Mouse (Mus musculus) forebrain, embryonic 14.5 days (tissue): ENCODE measurements at regions not wholly inside any gene's neighbourhood (a gene's known extent, or its start where the extent isn't known, plus 50 kb on each side); places are given as distances from the start of the nearest gene placed in this dataset.

ENCODE experiments used
- ATAC-seq: fragments of 200-750 bp; cut with Nextera tagmentation; 2 replicates; pipeline ENCODE4 v1.8.0; 2017; ENCODE audit warnings: mild to moderate bottlenecking, moderate library complexity
- DNase-seq: peaks from one replicate; pipeline ENCODE4 v3.0.0-alpha.2; 2015; ENCODE audit warnings: low spot score
- H3K27ac ChIP-seq: fragments of 300-500 bp; sonication (generic); 2 replicates; pipeline ENCODE4 v1.5.1; 2014; ENCODE audit warnings: low read depth, mild to moderate bottlenecking, control low read depth, low read length, moderate library complexity
- H3K27me3 ChIP-seq: fragments of 300-500 bp; sonication (generic); replicated peaks from 2 replicates; pipeline ENCODE4 v1.6.1; 2014; ENCODE audit warnings: low read length, control low read depth, mixed read lengths; ENCODE audit not compliant: control insufficient read depth, insufficient read depth
- H3K36me3 ChIP-seq: fragments of 300-500 bp; sonication (generic); 2 replicates; pipeline ENCODE4 v1.6.1; 2014; ENCODE audit warnings: low read length, control low read depth; ENCODE audit not compliant: control insufficient read depth, insufficient read depth
- H3K4me1 ChIP-seq: fragments of 300-500 bp; sonication (generic); 2 replicates; pipeline ENCODE4 v1.6.1; 2014; ENCODE audit warnings: antibody characterized with exemption, low read length, control low read depth; ENCODE audit not compliant: control insufficient read depth, insufficient read depth
- H3K4me2 ChIP-seq: fragments of 300-500 bp; sonication (generic); 2 replicates; pipeline ENCODE4 v1.6.1; 2014; ENCODE audit warnings: mild to moderate bottlenecking, control low read depth, low read length
- H3K4me3 ChIP-seq: fragments of 300-500 bp; sonication (generic); 2 replicates; pipeline ENCODE4 v1.5.1; 2014; ENCODE audit warnings: low read depth, low read length, control low read depth
- H3K9ac ChIP-seq: fragments of 300-500 bp; sonication (generic); 2 replicates; pipeline ENCODE4 v1.6.1; 2014; ENCODE audit warnings: mild to moderate bottlenecking, low read length, control low read depth, moderate library complexity
- H3K9me3 ChIP-seq: fragments of 300-500 bp; sonication (generic); replicated peaks from 2 replicates; pipeline ENCODE4 v1.6.1; 2016; ENCODE audit warnings: low read length, control low read depth, mixed read lengths; ENCODE audit not compliant: control insufficient read depth
- WGBS: fragments of 180-500 bp; shearing (Covaris S2); extraction: QIAGEN DNeasy Blood & Tissue Kit; methylation state at CpG from one replicate; pipeline ENCODE4 v1.1.7; 2014; 5-methylcytosine and 5-hydroxymethylcytosine counted together

- no peak for DNase-seq
- Histone ChIP-seq H3K4me2 (no peak overlapping the region), H3K27me3 (no peaks in the 10 kb centered on the region), H3K4me3 (no peak overlapping the region), H3K36me3 (no peaks in the 10 kb centered on the region), H3K4me1 (peaks cover 2% of the 10 kb centered on the region), H3K9me3 (no peaks in the 10 kb centered on the region), H3K9ac (no peak overlapping the region), H3K27ac (no peak overlapping the region)
- 82% methylated on average over 6 of the region's 6 CpGs for WGBS
- no peak for ATAC-seq
Measured at GRCm38 (mm10) chr12:69496341-69496904, 86.4 kb downstream of the Vcpkmt start.

DNA sequence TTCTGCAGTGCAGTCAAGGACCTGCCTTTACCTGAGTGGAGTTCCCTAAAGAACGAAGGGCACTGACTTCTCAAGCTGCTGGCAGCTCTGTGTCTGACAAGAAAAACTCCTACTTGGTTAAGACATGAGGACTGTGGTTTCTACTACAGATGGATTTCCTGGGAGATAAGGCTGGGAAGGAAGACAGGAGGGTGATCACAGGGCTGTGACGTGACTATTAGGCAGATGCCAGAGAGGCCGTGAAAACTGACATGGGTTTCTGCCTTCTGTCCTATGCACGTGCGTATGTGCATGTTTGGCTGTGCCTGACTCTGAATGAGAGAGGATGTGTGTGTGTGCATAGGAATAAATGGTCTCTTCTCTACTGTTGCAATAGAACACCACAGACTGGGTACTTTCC, 87.1 kb downstream of the Vcpkmt start:
- Histone ChIP-seq H3K9ac (no peak overlapping the region), H3K36me3 (no peaks in the 10 kb centered on the region), H3K27ac (no peak overlapping the region), H3K4me1 (no peaks in the 10 kb centered on the region), H3K27me3 (no peaks in the 10 kb centered on the region), H3K4me2 (no peak overlapping the region), H3K4me3 (no peak overlapping the region), H3K9me3 (no peaks in the 10 kb centered on the region)
- no peak for ATAC-seq
- WGBS = 87% methylated on average over 5 of the region's 5 CpGs
- no peak for DNase-seq

GRCm38 (mm10) chr12:69494648-69495047, 88.2 kb downstream of the Vcpkmt start:
- peak; percentile 52 for DNase-seq
- Histone ChIP-seq H3K27me3 (no peaks in the 10 kb centered on the region), H3K4me3 (no peak overlapping the region), H3K9ac (no peak overlapping the region), H3K4me2 (no peak overlapping the region), H3K9me3 (no peaks in the 10 kb centered on the region), H3K27ac (no peak overlapping the region), H3K36me3 (no peaks in the 10 kb centered on the region), H3K4me1 (no peaks in the 10 kb centered on the region)
- 47% methylated on average over 8 of the region's 8 CpGs for WGBS
- peak; percentile 55; the same call in 1 of the 2 replicates for ATAC-seq

DNA sequence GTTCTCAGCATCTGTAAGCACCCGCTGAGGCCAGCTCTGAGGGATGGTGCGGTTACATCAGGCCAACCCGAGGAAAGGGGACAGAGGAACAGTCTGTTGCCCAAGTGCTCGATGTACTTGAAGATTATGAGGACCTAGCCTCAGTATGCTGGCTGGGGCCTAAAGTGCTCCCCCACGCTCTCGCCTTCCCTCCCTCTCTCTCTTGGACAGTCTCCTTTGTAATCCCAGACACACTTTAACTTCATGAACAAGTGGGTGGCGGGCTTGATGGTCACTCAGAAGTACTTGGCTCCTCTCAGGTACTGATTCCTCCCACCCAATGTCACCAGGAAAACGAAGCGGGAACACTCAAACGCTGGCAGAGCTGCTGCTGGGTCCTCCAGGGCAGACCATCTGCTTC, 93.1 kb downstream of the Vcpkmt start:
- 90% methylated on average over 10 of the region's 10 CpGs for WGBS
- no peak overlapping the region for H3K27ac ChIP-seq
- no peaks in the 10 kb centered on the region for H3K4me1 ChIP-seq
- ATAC-seq (no peak), DNase-seq (no peak)
- no peak overlapping the region for H3K4me2 ChIP-seq
- no peaks in the 10 kb centered on the region for H3K9me3 ChIP-seq
- H3K36me3 ChIP-seq = no peaks in the 10 kb centered on the region
- H3K4me3 ChIP-seq = no peak overlapping the region
- H3K27me3 ChIP-seq = no peaks in the 10 kb centered on the region
- no peak overlapping the region for H3K9ac ChIP-seq

GRCm38 (mm10) chr12:69486903-69487302, 95.9 kb downstream of the Vcpkmt start:
- no peaks in the 10 kb centered on the region for H3K27me3 ChIP-seq
- WGBS = 82% methylated on average over 8 of the region's 8 CpGs
- no peak overlapping the region for H3K4me3 ChIP-seq
- H3K36me3 ChIP-seq = no peaks in the 10 kb centered on the region
- H3K4me2 ChIP-seq = no peak overlapping the region
- H3K9ac ChIP-seq = no peak overlapping the region
- no peak for ATAC-seq
- no peaks in the 10 kb centered on the region for H3K9me3 ChIP-seq
- DNase-seq = no peak
- no peaks in the 10 kb centered on the region for H3K4me1 ChIP-seq
- H3K27ac ChIP-seq = no peak overlapping the region; the same call in 1 of the 2 replicates

DNA sequence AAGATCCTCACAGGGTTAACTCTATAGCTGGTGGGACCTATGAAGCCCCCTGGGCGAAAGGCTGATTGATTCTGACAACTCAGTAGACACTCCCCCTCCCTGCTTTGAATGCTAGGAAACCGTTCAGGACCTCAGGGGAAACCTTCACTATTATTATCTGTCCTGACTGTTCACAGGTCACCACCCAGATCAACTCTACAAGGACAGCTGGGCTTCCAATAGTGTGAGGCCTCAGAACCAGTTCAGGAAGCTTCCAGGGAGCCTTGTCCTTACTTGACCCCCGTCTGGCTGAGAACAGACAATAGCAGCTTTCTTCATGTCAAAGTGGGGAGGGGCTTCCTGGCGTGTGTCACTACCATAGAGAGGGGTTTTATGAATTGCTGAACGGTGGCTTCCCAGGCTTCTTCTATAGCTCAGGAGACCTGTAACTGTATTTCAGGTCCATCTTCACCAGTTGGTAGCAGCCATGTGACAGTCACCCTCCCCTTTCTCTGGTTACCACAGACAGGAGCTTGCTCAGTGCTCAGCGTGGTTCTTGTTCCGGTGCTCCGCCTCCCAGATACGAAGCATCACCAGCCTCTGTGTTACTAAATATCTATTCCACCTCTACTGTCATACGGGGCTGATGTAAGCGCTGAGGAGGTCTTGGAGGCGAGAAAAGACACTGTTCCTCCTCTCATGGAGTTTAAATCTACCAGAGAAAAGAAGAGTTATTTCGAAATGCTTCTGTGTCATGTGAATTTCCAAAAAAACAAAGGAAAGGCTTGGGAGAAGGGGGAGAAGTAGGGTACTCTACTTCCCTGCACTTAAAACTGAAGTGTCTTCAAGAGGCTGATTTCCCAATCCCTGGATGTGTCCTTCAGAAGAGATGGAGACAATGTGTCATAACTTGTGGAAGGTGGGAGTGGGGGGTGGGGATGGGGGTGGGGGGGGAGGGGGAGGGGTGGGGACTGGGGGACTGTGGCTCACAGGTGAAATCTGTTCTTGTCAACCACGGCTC, 96.9 kb downstream of the Vcpkmt start:
- ATAC-seq = peak; percentile 72; the same call in 1 of the 2 replicates
- no peaks in the 10 kb centered on the region for H3K36me3 ChIP-seq
- H3K27me3 ChIP-seq = no peaks in the 10 kb centered on the region
- no peak for DNase-seq
- H3K4me2 ChIP-seq = peak overlapping the region; percentile 18
- H3K9me3 ChIP-seq = no peaks in the 10 kb centered on the region
- no peaks in the 10 kb centered on the region for H3K4me1 ChIP-seq
- 35% methylated on average over 14 of the region's 14 CpGs for WGBS
- H3K9ac ChIP-seq = 0 out of 2 replicates have a peak overlapping the region, but pooled peaks have one; percentile 29
- H3K4me3 ChIP-seq = no peak overlapping the region
- no peak overlapping the region for H3K27ac ChIP-seq

DNA sequence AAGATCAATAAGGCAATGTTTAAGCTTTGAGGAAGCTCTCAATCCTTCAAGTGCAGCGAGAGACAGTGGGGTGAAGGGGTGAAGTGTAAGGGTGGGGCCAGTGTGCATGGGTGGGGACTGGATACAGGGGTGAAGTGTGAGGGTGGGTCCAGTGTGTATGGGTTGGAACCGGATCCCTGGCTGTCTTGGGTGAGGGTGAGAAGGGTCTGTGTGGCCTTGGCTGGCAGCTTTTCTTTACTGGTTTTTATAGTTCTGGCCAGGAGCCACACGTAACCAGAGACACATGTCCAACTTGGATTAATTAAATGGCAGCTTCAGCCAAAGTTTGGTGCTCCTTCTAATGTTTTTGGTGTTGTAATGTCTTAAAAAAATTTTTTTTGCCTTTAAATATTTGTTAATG, 101.4 kb downstream of the Vcpkmt start:
- ATAC-seq (no peak), DNase-seq (no peak)
- H3K4me3 ChIP-seq = no peak overlapping the region
- no peaks in the 10 kb centered on the region for H3K27me3 ChIP-seq
- no peaks in the 10 kb centered on the region for H3K9me3 ChIP-seq
- no peak overlapping the region for H3K9ac ChIP-seq
- peaks cover 5% of the 10 kb centered on the region; the same call in 1 of the 2 replicates for H3K4me1 ChIP-seq
- 89% methylated on average over 3 of the region's 3 CpGs for WGBS
- H3K36me3 ChIP-seq = no peaks in the 10 kb centered on the region
- no peak overlapping the region for H3K4me2 ChIP-seq
- H3K27ac ChIP-seq = no peak overlapping the region

DNA sequence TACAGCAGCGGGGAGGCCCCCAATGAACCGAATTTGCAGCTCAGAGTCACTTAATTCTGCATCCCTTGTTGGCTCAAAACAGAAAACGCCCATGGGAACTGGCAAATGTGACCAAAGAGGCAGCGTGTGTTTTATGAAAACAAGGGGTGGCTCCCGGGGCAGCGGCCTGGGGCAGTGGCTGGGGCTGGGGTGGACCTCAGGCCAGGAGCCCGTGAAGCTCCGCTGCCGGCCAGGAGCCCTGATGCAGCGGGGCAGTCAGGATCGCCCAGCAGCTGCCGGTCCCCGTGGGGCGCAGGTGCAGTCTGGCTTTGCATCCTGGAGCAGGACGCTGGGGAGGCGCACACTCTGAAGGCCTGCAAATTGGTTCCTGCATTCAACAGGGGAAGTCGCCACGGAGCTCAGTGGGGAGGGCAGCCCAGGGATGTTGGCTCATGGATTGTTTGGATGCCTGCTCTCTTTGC, 104.4 kb upstream of the Gm9887 start:
- peak overlapping the region; percentile 56 for H3K9ac ChIP-seq
- no peak overlapping the region for H3K4me3 ChIP-seq
- H3K9me3 ChIP-seq = no peaks in the 10 kb centered on the region
- peak overlapping the region; percentile 52 for H3K27ac ChIP-seq
- peaks cover 7% of the 10 kb centered on the region; the same call in 1 of the 2 replicates for H3K4me1 ChIP-seq
- ATAC-seq (peak; percentile 56), DNase-seq (peak; percentile 43)
- no peaks in the 10 kb centered on the region for H3K36me3 ChIP-seq
- no peaks in the 10 kb centered on the region for H3K27me3 ChIP-seq
- 8% methylated on average over 18 of the region's 18 CpGs for WGBS
- peak overlapping the region; percentile 43 for H3K4me2 ChIP-seq

DNA sequence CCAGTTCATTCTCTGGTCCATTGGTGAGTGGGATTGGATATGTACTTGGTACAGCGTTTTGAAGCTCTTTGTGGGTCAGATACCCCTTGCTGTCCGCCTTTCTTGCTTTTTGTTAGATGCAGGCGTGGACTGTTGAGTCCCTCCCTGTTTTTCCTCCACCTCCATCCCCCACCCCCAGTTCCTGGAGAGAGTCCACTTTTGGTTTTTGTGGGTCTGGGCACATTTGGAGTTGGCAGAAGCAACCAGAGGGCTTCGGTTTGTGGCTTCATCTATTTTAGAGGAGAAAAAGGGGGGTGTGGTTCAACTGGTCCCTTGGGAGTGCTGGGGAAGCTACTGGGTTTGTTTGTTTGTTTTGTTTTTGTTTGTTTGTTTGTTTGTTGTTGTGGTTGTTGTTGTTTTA, 103.9 kb upstream of the Gm9887 start:
- Histone ChIP-seq H3K4me2 (peak overlapping the region; percentile 43; the same call in 1 of the 2 replicates), H3K9ac (no peak overlapping the region), H3K27me3 (no peaks in the 10 kb centered on the region), H3K9me3 (no peaks in the 10 kb centered on the region), H3K36me3 (no peaks in the 10 kb centered on the region), H3K4me1 (peaks cover 7% of the 10 kb centered on the region; the same call in 1 of the 2 replicates), H3K4me3 (no peak overlapping the region), H3K27ac (no peak overlapping the region)
- no peak for DNase-seq
- no peak for ATAC-seq
- WGBS = 77% methylated on average over 4 of the region's 4 CpGs
